Mouse (Mus musculus): ENCODE results near the gene Tirap.

- no peak for TF ChIP-seq CTCF (IDR thresholded peaks at IDR 0.05; ENCODE audit: low read depth)
- no peak for TF ChIP-seq EP300 (IDR thresholded peaks at IDR 0.05; ENCODE audit: low read depth)
Measured at GRCm38 (mm10) chr9:35238915-35239571, 39.0 kb upstream of the Tirap start.

Measured in liver, postnatal 0 days (tissue).